Mouse (Mus musculus): ENCODE measurements around the gene Mpi. TPM values are rescaled to one million over a fixed set of nuclear protein-coding genes. Genes with fewer than 3 reads are reported as not detected.

Gene Mpi
- 54.7 and 60.0 TPM in 2 replicates for polyA plus RNA-seq (2014; fragmentation: Nextera tagmentation; extraction: Ambion mirVana)

DNA sequence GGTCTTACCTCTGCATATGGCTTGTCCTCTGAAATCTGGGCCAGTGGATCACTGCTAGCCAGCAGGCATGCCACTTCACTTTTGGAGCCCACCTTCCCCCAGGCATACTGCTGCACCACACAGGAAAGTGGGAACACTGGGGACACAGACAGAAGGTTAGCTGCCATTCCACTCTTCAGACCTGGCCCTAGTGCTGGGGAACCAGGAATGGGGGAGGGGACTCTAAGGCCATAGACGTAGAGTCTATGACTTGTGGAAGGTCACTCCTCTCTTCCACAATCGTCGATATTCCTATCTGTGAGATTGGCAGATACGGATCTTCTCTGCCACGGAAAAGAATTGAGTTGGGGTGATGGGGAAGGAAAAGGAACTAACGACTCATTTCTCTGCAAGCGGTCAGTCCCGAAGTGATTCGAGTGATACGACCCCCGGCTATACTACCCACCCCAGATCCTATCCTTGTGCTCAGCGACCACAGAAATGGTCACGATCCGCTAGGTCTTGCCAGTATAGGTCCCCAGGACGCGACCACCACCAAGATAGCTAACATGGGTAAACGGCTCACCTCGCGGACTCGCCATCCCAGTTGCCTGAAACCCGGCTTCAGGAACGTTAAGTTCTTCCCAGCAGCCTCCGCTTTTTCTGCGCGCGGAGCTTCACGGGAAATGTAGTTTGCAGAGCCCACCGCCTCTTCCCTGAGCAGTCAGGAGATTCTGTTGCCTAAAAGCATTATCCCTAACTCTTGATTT, at the start of gene Mpi:
Gene Mpi (minus strand): TSS at position 625 of the 749 bp plus-strand sequence.
- WGBS = under 1% methylated on average over 28 of the region's 28 CpGs
- Histone ChIP-seq H3K27ac (0 out of 2 replicates have a peak within 1 kb of the TSS, but pooled peaks have one; percentile 51), H3K36me3 (replicated peaks; ENCODE audit: control insufficient read depth, insufficient read depth) (peaks cover 23% of the 10 kb centered on the region), H3K9ac (peak within 1 kb of the TSS; percentile 69), H3K4me1 (replicated peaks; ENCODE audit: control insufficient read depth, insufficient read depth, low read length) (peaks cover 11% of the 10 kb centered on the region), H3K4me2 (replicated peaks) (peak within 1 kb of the TSS; percentile 56), H3K9me3 (ENCODE audit: control insufficient read depth, low read length) (no peaks in the 10 kb centered on the region), H3K27me3 (ENCODE audit: control insufficient read depth, insufficient read depth, low read length) (no peaks in the 10 kb centered on the region), H3K4me3 (replicated peaks; ENCODE audit: low read length) (peak within 1 kb of the TSS; percentile 57)
- ATAC-seq (ENCODE audit: low FRiP score) = peak; percentile 54
- DNase-seq (ENCODE audit: low spot score) = peak; percentile 83

DNA sequence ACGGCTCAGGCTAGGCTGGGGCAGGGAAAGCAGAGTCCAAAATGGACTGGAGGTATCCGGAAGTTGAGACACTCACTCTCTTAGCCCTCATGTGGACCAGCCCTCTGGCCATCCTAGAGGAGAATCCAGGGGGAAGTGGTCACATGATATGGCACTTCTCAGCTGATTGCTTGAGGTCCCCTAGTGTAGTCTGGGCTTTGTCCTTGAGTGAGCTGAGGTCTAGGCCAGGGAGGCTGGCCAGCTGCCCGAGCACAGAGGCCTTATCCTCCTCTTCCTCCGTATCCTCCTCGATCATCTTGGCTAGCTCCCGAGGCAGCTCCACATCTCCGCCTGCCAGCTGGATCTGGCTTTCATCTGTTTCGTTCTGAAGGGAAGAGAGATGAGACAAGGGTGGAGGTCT, 49.5 kb upstream of the Mpi start:
- H3K4me2 ChIP-seq (replicated peaks) = no peak overlapping the region
- peaks cover 30% of the 10 kb centered on the region for H3K4me1 ChIP-seq (replicated peaks; ENCODE audit: control insufficient read depth, insufficient read depth, low read length)
- 65% methylated on average over 8 of the region's 8 CpGs for WGBS

GRCm38 (mm10) chr9:57601353-57601706, 48.8 kb upstream of the Mpi start:
- 67% methylated on average over 2 of the region's 2 CpGs for WGBS

More for the DNA sequence above, 49.5 kb upstream of the Mpi start:
- no peaks in the 10 kb centered on the region for H3K9me3 ChIP-seq (ENCODE audit: control insufficient read depth, low read length)
- DNase-seq (ENCODE audit: low spot score) (no peak), ATAC-seq (ENCODE audit: low FRiP score) (no peak)
- no peaks in the 10 kb centered on the region for H3K36me3 ChIP-seq (replicated peaks; ENCODE audit: control insufficient read depth, insufficient read depth)
- H3K9ac ChIP-seq = no peak overlapping the region
- no peak overlapping the region for H3K4me3 ChIP-seq (replicated peaks; ENCODE audit: low read length)
- peaks cover 5% of the 10 kb centered on the region; the same call in 1 of the 2 replicates for H3K27me3 ChIP-seq (ENCODE audit: control insufficient read depth, insufficient read depth, low read length)
- no peak overlapping the region for H3K27ac ChIP-seq

DNA sequence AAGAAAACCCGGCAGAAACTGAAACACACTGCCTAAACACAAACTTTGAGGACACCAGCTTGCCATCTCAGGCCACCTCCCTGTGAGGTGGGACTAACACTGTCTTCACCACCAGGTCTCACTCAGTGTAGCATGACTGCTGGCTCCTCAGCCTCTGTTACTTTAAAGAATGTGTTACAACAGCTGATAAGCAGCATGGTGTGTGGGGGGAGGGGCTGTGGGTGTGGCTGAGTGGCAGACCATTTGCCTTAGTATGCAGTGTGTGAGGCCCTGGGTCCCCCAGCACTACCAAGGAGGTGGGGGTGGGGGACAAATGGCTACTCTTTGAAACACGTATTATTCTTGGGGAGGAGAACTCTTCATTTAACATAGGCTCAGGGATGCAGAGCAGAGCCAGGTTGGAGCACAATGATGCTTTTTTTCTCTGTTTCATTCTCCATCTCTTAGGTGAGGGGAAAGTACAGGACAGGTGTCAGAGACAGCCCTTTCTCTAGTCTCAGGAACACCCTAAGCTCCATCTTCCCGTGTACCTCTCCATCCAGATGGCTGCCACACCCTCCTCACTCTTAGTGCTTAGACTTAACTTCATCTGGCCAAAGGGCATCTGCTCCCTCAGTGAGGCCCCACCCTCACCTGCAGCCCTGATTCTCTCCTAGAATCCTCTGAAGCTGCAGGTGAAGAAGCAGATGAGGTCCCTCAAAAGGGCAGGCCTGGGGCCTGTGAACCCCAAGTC, 48.2 kb upstream of the Mpi start:
- H3K9me3 ChIP-seq (ENCODE audit: control insufficient read depth, low read length) = no peaks in the 10 kb centered on the region
- H3K36me3 ChIP-seq (replicated peaks; ENCODE audit: control insufficient read depth, insufficient read depth) = no peaks in the 10 kb centered on the region
- DNase-seq (ENCODE audit: low spot score) (no peak), ATAC-seq (ENCODE audit: low FRiP score) (0 out of 2 replicates have a peak, but pooled peaks have one; percentile 5)
- no peak overlapping the region for H3K27ac ChIP-seq
- 0 out of 2 replicates have a peak, but pooled peaks cover 5% of the 10 kb centered on the region for H3K27me3 ChIP-seq (ENCODE audit: control insufficient read depth, insufficient read depth, low read length)
- H3K4me1 ChIP-seq (replicated peaks; ENCODE audit: control insufficient read depth, insufficient read depth, low read length) = peaks cover 21% of the 10 kb centered on the region
- no peak overlapping the region for H3K4me2 ChIP-seq (replicated peaks)
- no peak overlapping the region for H3K4me3 ChIP-seq (replicated peaks; ENCODE audit: low read length)
- WGBS = 6% methylated on average over 3 of the region's 3 CpGs
- H3K9ac ChIP-seq = no peak overlapping the region

More at GRCm38 (mm10) chr9:57601353-57601706, 48.8 kb upstream of the Mpi start:
- peak; percentile 53 for DNase-seq (ENCODE audit: low spot score)
- Histone ChIP-seq H3K27me3 (ENCODE audit: control insufficient read depth, insufficient read depth, low read length) (peaks cover 5% of the 10 kb centered on the region; the same call in 1 of the 2 replicates), H3K9me3 (ENCODE audit: control insufficient read depth, low read length) (no peaks in the 10 kb centered on the region), H3K27ac (no peak overlapping the region), H3K36me3 (replicated peaks; ENCODE audit: control insufficient read depth, insufficient read depth) (no peaks in the 10 kb centered on the region), H3K4me3 (replicated peaks; ENCODE audit: low read length) (no peak overlapping the region), H3K9ac (no peak overlapping the region), H3K4me1 (replicated peaks; ENCODE audit: control insufficient read depth, insufficient read depth, low read length) (peaks cover 25% of the 10 kb centered on the region), H3K4me2 (replicated peaks) (no peak overlapping the region)
- no peak for ATAC-seq (ENCODE audit: low FRiP score)

- H3K4me2 ChIP-seq (replicated peaks) = no peak overlapping the region
- H3K9ac ChIP-seq = no peak overlapping the region
- H3K9me3 ChIP-seq (ENCODE audit: control insufficient read depth, low read length) = no peaks in the 10 kb centered on the region
- no peaks in the 10 kb centered on the region for H3K27me3 ChIP-seq (ENCODE audit: control insufficient read depth, insufficient read depth, low read length)
- 38% methylated on average over 8 of the region's 8 CpGs for WGBS
- H3K4me1 ChIP-seq (replicated peaks; ENCODE audit: control insufficient read depth, insufficient read depth, low read length) = peaks cover 21% of the 10 kb centered on the region
- no peak for ATAC-seq (ENCODE audit: low FRiP score)
- no peak overlapping the region for H3K4me3 ChIP-seq (replicated peaks; ENCODE audit: low read length)
- no peak for DNase-seq (ENCODE audit: low spot score)
- peaks cover 15% of the 10 kb centered on the region for H3K36me3 ChIP-seq (replicated peaks; ENCODE audit: control insufficient read depth, insufficient read depth)
- H3K27ac ChIP-seq = no peak overlapping the region
Measured at GRCm38 (mm10) chr9:57598851-57599563, 46.4 kb upstream of the Mpi start.

DNA sequence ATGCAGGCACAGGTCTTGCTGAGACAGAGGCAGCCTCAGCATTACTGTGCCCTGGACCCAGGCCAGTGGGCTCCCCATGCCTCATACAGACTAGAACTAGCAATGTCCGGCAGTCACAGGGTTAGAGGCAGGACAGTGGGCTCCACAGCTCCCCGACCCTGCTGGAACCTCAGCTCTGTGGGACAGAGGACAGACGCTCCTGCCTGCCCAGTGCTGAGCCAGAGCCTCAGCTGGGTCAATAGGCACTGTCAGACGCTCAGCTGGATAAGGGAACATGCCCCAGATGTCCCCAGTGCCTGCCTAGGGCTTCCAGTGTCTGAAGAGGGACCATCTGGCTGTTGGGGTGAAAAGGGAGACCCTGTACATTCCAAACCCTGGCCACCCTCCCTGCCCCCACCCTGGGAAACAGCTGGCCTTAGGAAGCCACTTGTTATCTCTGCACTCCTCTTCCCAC, 45.4 kb upstream of the Mpi start:
- H3K27ac ChIP-seq = no peak overlapping the region
- H3K36me3 ChIP-seq (replicated peaks; ENCODE audit: control insufficient read depth, insufficient read depth) = peaks cover 26% of the 10 kb centered on the region
- no peak overlapping the region for H3K9ac ChIP-seq
- no peak overlapping the region for H3K4me3 ChIP-seq (replicated peaks; ENCODE audit: low read length)
- WGBS = 23% methylated on average over 4 of the region's 4 CpGs
- H3K4me2 ChIP-seq (replicated peaks) = no peak overlapping the region
- H3K4me1 ChIP-seq (replicated peaks; ENCODE audit: control insufficient read depth, insufficient read depth, low read length) = peaks cover 21% of the 10 kb centered on the region
- 0 out of 2 replicates have a peak, but pooled peaks have one; percentile 10 for ATAC-seq (ENCODE audit: low FRiP score)
- DNase-seq (ENCODE audit: low spot score) = no peak
- H3K27me3 ChIP-seq (ENCODE audit: control insufficient read depth, insufficient read depth, low read length) = no peaks in the 10 kb centered on the region
- no peaks in the 10 kb centered on the region for H3K9me3 ChIP-seq (ENCODE audit: control insufficient read depth, low read length)

GRCm38 (mm10) chr9:57597265-57597664, 44.7 kb upstream of the Mpi start:
- Histone ChIP-seq H3K4me3 (replicated peaks; ENCODE audit: low read length) (no peak overlapping the region), H3K4me2 (replicated peaks) (no peak overlapping the region), H3K9ac (no peak overlapping the region), H3K27me3 (ENCODE audit: control insufficient read depth, insufficient read depth, low read length) (no peaks in the 10 kb centered on the region), H3K27ac (no peak overlapping the region), H3K4me1 (replicated peaks; ENCODE audit: control insufficient read depth, insufficient read depth, low read length) (peaks cover 21% of the 10 kb centered on the region), H3K9me3 (ENCODE audit: control insufficient read depth, low read length) (no peaks in the 10 kb centered on the region), H3K36me3 (replicated peaks; ENCODE audit: control insufficient read depth, insufficient read depth) (peaks cover 32% of the 10 kb centered on the region)
- ATAC-seq (ENCODE audit: low FRiP score) (no peak), DNase-seq (ENCODE audit: low spot score) (no peak)
- WGBS = 86% methylated on average over 8 of the region's 8 CpGs

GRCm38 (mm10) chr9:57594174-57594509, 41.6 kb upstream of the Mpi start:
- WGBS = 70% methylated on average over 9 of the region's 9 CpGs
- peaks cover 16% of the 10 kb centered on the region for H3K4me1 ChIP-seq (replicated peaks; ENCODE audit: control insufficient read depth, insufficient read depth, low read length)
- no peaks in the 10 kb centered on the region for H3K27me3 ChIP-seq (ENCODE audit: control insufficient read depth, insufficient read depth, low read length)
- H3K27ac ChIP-seq = no peak overlapping the region
- ATAC-seq (ENCODE audit: low FRiP score) (no peak), DNase-seq (ENCODE audit: low spot score) (no peak)
- H3K4me2 ChIP-seq (replicated peaks) = no peak overlapping the region
- H3K9ac ChIP-seq = no peak overlapping the region
- peaks cover 34% of the 10 kb centered on the region for H3K36me3 ChIP-seq (replicated peaks; ENCODE audit: control insufficient read depth, insufficient read depth)
- no peak overlapping the region for H3K4me3 ChIP-seq (replicated peaks; ENCODE audit: low read length)
- H3K9me3 ChIP-seq (ENCODE audit: control insufficient read depth, low read length) = no peaks in the 10 kb centered on the region
